Mouse (Mus musculus): ENCODE measurements around the gene Uggt1.

DNA sequence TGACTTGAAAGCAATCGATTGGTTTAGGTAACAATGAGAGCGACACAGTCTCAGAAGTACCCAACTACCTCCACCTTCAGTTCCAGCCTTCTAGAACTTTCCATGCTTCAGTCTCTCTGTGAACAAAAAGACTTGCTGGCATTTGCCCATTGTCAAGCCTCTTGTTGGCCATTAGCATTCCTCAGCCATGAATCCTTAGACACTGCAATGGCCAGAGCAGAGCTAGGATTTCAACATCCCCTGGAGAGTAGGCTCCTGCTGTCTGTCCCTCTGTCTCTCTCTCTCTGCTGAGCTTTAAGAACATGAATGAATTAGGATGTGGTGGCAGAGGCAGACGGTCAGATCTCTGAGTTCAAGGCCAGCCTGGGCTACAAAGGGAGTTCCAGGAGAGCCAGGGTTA is 36.4 kb upstream of the Uggt1 start:
- TF ChIP-seq CTCF (IDR thresholded peaks at IDR 0.05; ENCODE audit: extremely low read depth, insufficient read depth, insufficient read length, insufficient replicate concordance) (no peak), POLR2A (IDR thresholded peaks at IDR 0.05; ENCODE audit: low read depth, low read length) (no peak)
